Mouse (Mus musculus) C2C12 (cell line): ENCODE results near the gene Tgm5.

Source experiments
- CEBPB ChIP-seq: IDR thresholded peaks from one replicate; pipeline ENCODE4 v1.6.1; 2011; ENCODE audit warnings: low read depth, mild to moderate bottlenecking, control low read depth, moderate library complexity
- CTCF ChIP-seq: IDR thresholded peaks from one replicate; pipeline ENCODE4 v1.5.1; 2011; ENCODE audit not compliant: control insufficient read depth, insufficient read depth, insufficient read length
- FOSL1 ChIP-seq: IDR thresholded peaks from one replicate; pipeline ENCODE4 v1.8.0; 2011; ENCODE audit warnings: mild to moderate bottlenecking, low read length; ENCODE audit not compliant: poor library complexity, insufficient read depth, severe bottlenecking
- MAX ChIP-seq: IDR thresholded peaks from one replicate; pipeline ENCODE4 v1.6.1; 2011; ENCODE audit warnings: mild to moderate bottlenecking, control low read depth
- MYOD1 ChIP-seq: IDR thresholded peaks from one replicate; pipeline ENCODE4 v1.6.1; 2011; ENCODE audit warnings: low read depth; ENCODE audit not compliant: control insufficient read depth, insufficient read length
- MYOG ChIP-seq: IDR thresholded peaks from one replicate; pipeline ENCODE4 v1.6.1; 2011; ENCODE audit not compliant: control insufficient read depth, insufficient read length; ENCODE audit errors: extremely low read depth
- USF1 ChIP-seq: IDR thresholded peaks from one replicate; pipeline ENCODE4 v1.6.1; 2011; ENCODE audit warnings: low read depth, mild to moderate bottlenecking, control low read depth, moderate library complexity

GRCm38 (mm10) chr2:121008664-121009007 lies 77.0 kb downstream of the Tgm5 start:
- TF ChIP-seq CTCF (no peak), MAX (no peak), USF1 (no peak), MYOD1 (no peak), MYOG (no peak), CEBPB (no peak), FOSL1 (no peak)
